Mouse (Mus musculus): Measurements from ENCODE around the gene Ripor2. TPM values are rescaled to one million over a fixed set of nuclear protein-coding genes. Genes with fewer than 3 reads are reported as not detected.

The Ripor2 gene
- polyA plus RNA-seq, 1 experiment from 2014 or later: 21.9 TPM

- H3K4me2 ChIP-seq (replicated peaks): peak overlapping the region; percentile 76
- WGBS: 63% methylated on average over 3 of the region's 3 CpGs
- H3K4me1 ChIP-seq: peaks cover 32% of the 10 kb centered on the region
Observed at GRCm38 (mm10) chr13:24640836-24641385, 58.9 kb downstream of the Ripor2 start.

GRCm38 (mm10) chr13:24641491-24642430 lies 59.8 kb downstream of the Ripor2 start:
- peak overlapping the region; percentile 31; the same call in 1 of the 2 replicates for H3K27ac ChIP-seq (replicated peaks)
- WGBS: 23% methylated on average over 7 of the region's 7 CpGs
- H3K27me3 ChIP-seq: peaks cover 30% of the 10 kb centered on the region
- H3K4me2 ChIP-seq (replicated peaks): peak overlapping the region; percentile 76
- H3K9ac ChIP-seq (replicated peaks): no peak overlapping the region
- H3K4me3 ChIP-seq: no peak overlapping the region
- no peak for ATAC-seq (ENCODE audit: low FRiP score, low read depth)
- peaks cover 32% of the 10 kb centered on the region for H3K4me1 ChIP-seq
- H3K9me3 ChIP-seq: no peaks in the 10 kb centered on the region
- H3K36me3 ChIP-seq: no peaks in the 10 kb centered on the region

More at GRCm38 (mm10) chr13:24640836-24641385, 58.9 kb downstream of the Ripor2 start:
- peak overlapping the region; percentile 52 for H3K27ac ChIP-seq (replicated peaks)
- 0 out of 2 replicates have a peak overlapping the region, but pooled peaks have one; percentile 20 for H3K9ac ChIP-seq (replicated peaks)
- H3K27me3 ChIP-seq: peaks cover 30% of the 10 kb centered on the region
- no peaks in the 10 kb centered on the region for H3K9me3 ChIP-seq
- H3K4me3 ChIP-seq: peak overlapping the region; percentile 65; the same call in 1 of the 2 replicates
- H3K36me3 ChIP-seq: no peaks in the 10 kb centered on the region
- no peak for ATAC-seq (ENCODE audit: low FRiP score, low read depth)

- Histone ChIP-seq H3K4me2 (replicated peaks) (no peak overlapping the region), H3K27me3 (no peaks in the 10 kb centered on the region; the same call in 1 of the 2 replicates), H3K36me3 (no peaks in the 10 kb centered on the region), H3K9me3 (no peaks in the 10 kb centered on the region), H3K4me3 (no peak overlapping the region), H3K9ac (replicated peaks) (no peak overlapping the region), H3K4me1 (peaks cover 22% of the 10 kb centered on the region), H3K27ac (replicated peaks) (no peak overlapping the region)
- ATAC-seq (ENCODE audit: low FRiP score, low read depth): no peak
- 90% methylated on average over 3 of the region's 3 CpGs for WGBS
Observed at GRCm38 (mm10) chr13:24645146-24645545, 63.2 kb downstream of the Ripor2 start.

- Histone ChIP-seq H3K4me3 (no peak overlapping the region), H3K4me1 (peaks cover 27% of the 10 kb centered on the region), H3K9ac (replicated peaks) (no peak overlapping the region), H3K36me3 (no peaks in the 10 kb centered on the region), H3K4me2 (replicated peaks) (no peak overlapping the region), H3K27me3 (no peaks in the 10 kb centered on the region), H3K9me3 (no peaks in the 10 kb centered on the region), H3K27ac (replicated peaks) (no peak overlapping the region)
- no peak for ATAC-seq (ENCODE audit: low FRiP score, low read depth)
- 87% methylated on average over 3 of the region's 3 CpGs for WGBS
Observed at GRCm38 (mm10) chr13:24646324-24646723, 64.3 kb downstream of the Ripor2 start.

GRCm38 (mm10) chr13:24647444-24647843 lies 65.5 kb downstream of the Ripor2 start:
- H3K9ac ChIP-seq (replicated peaks): no peak overlapping the region
- H3K4me3 ChIP-seq: no peak overlapping the region
- no peaks in the 10 kb centered on the region for H3K27me3 ChIP-seq
- H3K4me1 ChIP-seq: peaks cover 17% of the 10 kb centered on the region
- WGBS: 86% methylated on average over 2 of the region's 2 CpGs
- no peaks in the 10 kb centered on the region for H3K9me3 ChIP-seq
- no peaks in the 10 kb centered on the region for H3K36me3 ChIP-seq
- H3K4me2 ChIP-seq (replicated peaks): no peak overlapping the region
- no peak for ATAC-seq (ENCODE audit: low FRiP score, low read depth)
- H3K27ac ChIP-seq (replicated peaks): no peak overlapping the region

GRCm38 (mm10) chr13:24648027-24648426 lies 66.0 kb downstream of the Ripor2 start:
- no peak overlapping the region for H3K4me3 ChIP-seq
- H3K27ac ChIP-seq (replicated peaks): peak overlapping the region; percentile 39
- no peaks in the 10 kb centered on the region for H3K36me3 ChIP-seq
- WGBS: 68% methylated on average over 5 of the region's 5 CpGs
- no peak overlapping the region for H3K4me2 ChIP-seq (replicated peaks)
- H3K9ac ChIP-seq (replicated peaks): no peak overlapping the region
- ATAC-seq (ENCODE audit: low FRiP score, low read depth): no peak
- peaks cover 17% of the 10 kb centered on the region for H3K4me1 ChIP-seq
- H3K27me3 ChIP-seq: no peaks in the 10 kb centered on the region
- no peaks in the 10 kb centered on the region for H3K9me3 ChIP-seq

GRCm38 (mm10) chr13:24648668-24649067 lies 66.7 kb downstream of the Ripor2 start:
- no peaks in the 10 kb centered on the region for H3K27me3 ChIP-seq
- no peak overlapping the region for H3K27ac ChIP-seq (replicated peaks)
- no peak overlapping the region for H3K4me3 ChIP-seq
- H3K9ac ChIP-seq (replicated peaks): no peak overlapping the region
- no peak overlapping the region for H3K4me2 ChIP-seq (replicated peaks)
- no peaks in the 10 kb centered on the region for H3K36me3 ChIP-seq
- peaks cover 17% of the 10 kb centered on the region for H3K4me1 ChIP-seq
- H3K9me3 ChIP-seq: no peaks in the 10 kb centered on the region
- 73% methylated on average over 3 of the region's 3 CpGs for WGBS
- ATAC-seq (ENCODE audit: low FRiP score, low read depth): no peak

GRCm38 (mm10) chr13:24649099-24649498 lies 67.1 kb downstream of the Ripor2 start:
- Histone ChIP-seq H3K4me3 (no peak overlapping the region), H3K36me3 (no peaks in the 10 kb centered on the region), H3K27ac (replicated peaks) (no peak overlapping the region), H3K9ac (replicated peaks) (no peak overlapping the region), H3K27me3 (no peaks in the 10 kb centered on the region), H3K9me3 (no peaks in the 10 kb centered on the region), H3K4me1 (peaks cover 17% of the 10 kb centered on the region), H3K4me2 (replicated peaks) (no peak overlapping the region)
- no peak for ATAC-seq (ENCODE audit: low FRiP score, low read depth)
- WGBS: 52% methylated on average over 2 of the region's 2 CpGs

- H3K36me3 ChIP-seq: no peaks in the 10 kb centered on the region
- H3K4me2 ChIP-seq (replicated peaks): no peak overlapping the region
- 42% methylated on average over 3 of the region's 3 CpGs for WGBS
- peaks cover 24% of the 10 kb centered on the region for H3K4me1 ChIP-seq
- no peak for ATAC-seq (ENCODE audit: low FRiP score, low read depth)
- H3K4me3 ChIP-seq: no peak overlapping the region
- H3K27me3 ChIP-seq: no peaks in the 10 kb centered on the region
- no peak overlapping the region for H3K27ac ChIP-seq (replicated peaks)
- no peaks in the 10 kb centered on the region for H3K9me3 ChIP-seq
- H3K9ac ChIP-seq (replicated peaks): 0 out of 2 replicates have a peak overlapping the region, but pooled peaks have one; percentile 31
Observed at GRCm38 (mm10) chr13:24651018-24651417, 69.0 kb downstream of the Ripor2 start.

- 64% methylated on average over 12 of the region's 12 CpGs for WGBS
- no peaks in the 10 kb centered on the region for H3K36me3 ChIP-seq
- no peaks in the 10 kb centered on the region for H3K27me3 ChIP-seq
- no peak overlapping the region for H3K4me3 ChIP-seq
- no peak for ATAC-seq (ENCODE audit: low FRiP score, low read depth)
- no peak overlapping the region for H3K4me2 ChIP-seq (replicated peaks)
- H3K9me3 ChIP-seq: no peaks in the 10 kb centered on the region
- no peak overlapping the region for H3K9ac ChIP-seq (replicated peaks)
- H3K27ac ChIP-seq (replicated peaks): peak overlapping the region; percentile 63
- peaks cover 24% of the 10 kb centered on the region for H3K4me1 ChIP-seq
Observed at GRCm38 (mm10) chr13:24654919-24655635, 73.1 kb downstream of the Ripor2 start.

- Histone ChIP-seq H3K27ac (replicated peaks) (peak overlapping the region; percentile 79), H3K4me2 (replicated peaks) (peak overlapping the region; percentile 32), H3K4me3 (no peak overlapping the region), H3K27me3 (no peaks in the 10 kb centered on the region), H3K9ac (replicated peaks) (no peak overlapping the region), H3K9me3 (no peaks in the 10 kb centered on the region), H3K36me3 (no peaks in the 10 kb centered on the region), H3K4me1 (peaks cover 15% of the 10 kb centered on the region)
- ATAC-seq (ENCODE audit: low FRiP score, low read depth): peak; percentile 88
- WGBS: 15% methylated on average over 15 of the region's 15 CpGs
Observed at GRCm38 (mm10) chr13:24656719-24657497, 74.9 kb downstream of the Ripor2 start.
